Mouse (Mus musculus): ENCODE results near the gene Myrip. TPM values are rescaled to one million over a fixed set of nuclear protein-coding genes. Genes with fewer than 3 reads are reported as not detected.
"Not testable (repeated sequence)": the region's sequence is repeated elsewhere in the genome, so short reads cannot be mapped to it uniquely, and the experiment has no call there.

Gene Myrip
- polyA plus RNA-seq (2012; rRNA removed) = 1.1 and 1.3 TPM in 2 replicates

- 78% methylated on average over 1 of the region's 1 CpGs for whole genome bisulfite sequencing
- H3K4me3 ChIP-seq (ENCODE audit: insufficient read depth, low read depth, low read length) = not testable (repeated sequence)
Observed at GRCm38 (mm10) chr9:120301213-120301612, at the start of gene Myrip. Gene Myrip, plus strand, starts transcription at chr9:120301513.

GRCm38 (mm10) chr9:120259805-120260204, 41.5 kb upstream of the Myrip start:
- H3K4me3 ChIP-seq (ENCODE audit: insufficient read depth, low read depth, low read length) = no peak overlapping the region
- H3K4me1 ChIP-seq (ENCODE audit: control insufficient read depth, insufficient read depth, low read length) = no peaks in the 10 kb centered on the region
- H3K27me3 ChIP-seq (replicated peaks; ENCODE audit: control insufficient read depth, insufficient read depth, low read length) = no peaks in the 10 kb centered on the region
- TF ChIP-seq CTCF (conservative IDR thresholded peaks at IDR 0.05; ENCODE audit: insufficient read depth, insufficient read length, low read depth, low read length) = no peak
- no peak for TF ChIP-seq POLR2A (IDR thresholded peaks at IDR 0.05; ENCODE audit: low read depth, low read length)
- no peaks in the 10 kb centered on the region for H3K36me3 ChIP-seq (ENCODE audit: control insufficient read depth, insufficient read depth, low read length)
- WGBS = 65% methylated on average over 8 of the region's 8 CpGs
- DNase-seq = peak; percentile 48
- no peak overlapping the region for H3K27ac ChIP-seq (ENCODE audit: insufficient read depth, low read depth, low read length)

More at GRCm38 (mm10) chr9:120301213-120301612, at the start of gene Myrip:
- H3K4me1 ChIP-seq (ENCODE audit: control insufficient read depth, insufficient read depth, low read length); H3K27ac ChIP-seq (ENCODE audit: insufficient read depth, low read depth, low read length); H3K36me3 ChIP-seq (ENCODE audit: control insufficient read depth, insufficient read depth, low read length); H3K27me3 ChIP-seq (replicated peaks; ENCODE audit: control insufficient read depth, insufficient read depth, low read length); DNase-seq: not testable (repeated sequence)

- H3K27ac ChIP-seq (ENCODE audit: insufficient read depth, low read depth, low read length) = no peak overlapping the region
- 56% methylated on average over 5 of the region's 5 CpGs for WGBS
- no peak for TF ChIP-seq POLR2A (IDR thresholded peaks at IDR 0.05; ENCODE audit: low read depth, low read length)
- TF ChIP-seq CTCF (conservative IDR thresholded peaks at IDR 0.05; ENCODE audit: insufficient read depth, insufficient read length, low read depth, low read length) = no peak
- H3K36me3 ChIP-seq (ENCODE audit: control insufficient read depth, insufficient read depth, low read length) = no peaks in the 10 kb centered on the region
- no peaks in the 10 kb centered on the region for H3K4me1 ChIP-seq (ENCODE audit: control insufficient read depth, insufficient read depth, low read length)
- no peak overlapping the region for H3K4me3 ChIP-seq (ENCODE audit: insufficient read depth, low read depth, low read length)
- no peak for DNase-seq
- no peaks in the 10 kb centered on the region for H3K27me3 ChIP-seq (replicated peaks; ENCODE audit: control insufficient read depth, insufficient read depth, low read length)
Observed at GRCm38 (mm10) chr9:120263994-120264393, 37.3 kb upstream of the Myrip start.

- 43% methylated on average over 8 of the region's 8 CpGs for WGBS
- no peak for TF ChIP-seq POLR2A (IDR thresholded peaks at IDR 0.05; ENCODE audit: low read depth, low read length)
- no peak for TF ChIP-seq CTCF (conservative IDR thresholded peaks at IDR 0.05; ENCODE audit: insufficient read depth, insufficient read length, low read depth, low read length)
- no peaks in the 10 kb centered on the region for H3K4me1 ChIP-seq (ENCODE audit: control insufficient read depth, insufficient read depth, low read length)
- H3K4me3 ChIP-seq (ENCODE audit: insufficient read depth, low read depth, low read length) = no peak overlapping the region
- H3K36me3 ChIP-seq (ENCODE audit: control insufficient read depth, insufficient read depth, low read length) = no peaks in the 10 kb centered on the region
- peak; percentile 89 for DNase-seq
- H3K27me3 ChIP-seq (replicated peaks; ENCODE audit: control insufficient read depth, insufficient read depth, low read length) = no peaks in the 10 kb centered on the region
- H3K27ac ChIP-seq (ENCODE audit: insufficient read depth, low read depth, low read length) = peak overlapping the region; percentile 10; the same call in 1 of the 2 replicates
Observed at GRCm38 (mm10) chr9:120273083-120273482, 28.2 kb upstream of the Myrip start.

DNA sequence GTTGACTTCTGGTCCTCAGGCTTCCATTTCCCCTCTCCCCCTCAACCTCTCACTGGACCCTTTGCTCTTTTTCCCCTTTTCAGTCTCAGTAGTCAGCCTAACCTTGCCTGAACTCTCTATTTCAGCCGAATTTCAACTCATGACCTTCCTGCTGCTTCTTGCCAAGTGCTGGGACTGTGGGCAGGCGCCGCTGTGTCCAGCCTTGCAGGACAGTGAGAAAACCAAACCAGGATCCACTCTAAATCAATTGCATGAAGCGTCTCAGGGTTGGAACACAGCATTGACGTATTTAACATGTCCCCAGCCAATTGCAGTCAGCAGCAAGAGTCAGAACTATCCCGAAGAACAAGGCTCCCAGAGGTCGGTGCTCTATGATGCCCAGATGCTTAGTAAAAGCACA, 26.1 kb upstream of the Myrip start:
- WGBS = 50% methylated on average over 7 of the region's 7 CpGs
- H3K4me3 ChIP-seq (ENCODE audit: insufficient read depth, low read depth, low read length) = no peak overlapping the region
- H3K4me1 ChIP-seq (ENCODE audit: control insufficient read depth, insufficient read depth, low read length) = no peaks in the 10 kb centered on the region
- DNase-seq = peak; percentile 81
- no peaks in the 10 kb centered on the region for H3K27me3 ChIP-seq (replicated peaks; ENCODE audit: control insufficient read depth, insufficient read depth, low read length)
- TF ChIP-seq CTCF (conservative IDR thresholded peaks at IDR 0.05; ENCODE audit: insufficient read depth, insufficient read length, low read depth, low read length) (no peak), POLR2A (IDR thresholded peaks at IDR 0.05; ENCODE audit: low read depth, low read length) (no peak)
- H3K36me3 ChIP-seq (ENCODE audit: control insufficient read depth, insufficient read depth, low read length) = no peaks in the 10 kb centered on the region
- peak overlapping the region; percentile 1; the same call in 1 of the 2 replicates for H3K27ac ChIP-seq (ENCODE audit: insufficient read depth, low read depth, low read length)

- Histone ChIP-seq H3K27ac (ENCODE audit: insufficient read depth, low read depth, low read length) (no peak overlapping the region), H3K4me1 (ENCODE audit: control insufficient read depth, insufficient read depth, low read length) (no peaks in the 10 kb centered on the region), H3K27me3 (replicated peaks; ENCODE audit: control insufficient read depth, insufficient read depth, low read length) (no peaks in the 10 kb centered on the region), H3K4me3 (ENCODE audit: insufficient read depth, low read depth, low read length) (no peak overlapping the region), H3K36me3 (ENCODE audit: control insufficient read depth, insufficient read depth, low read length) (no peaks in the 10 kb centered on the region)
- WGBS = 87% methylated on average over 12 of the region's 12 CpGs
- DNase-seq = no peak
- TF ChIP-seq POLR2A (IDR thresholded peaks at IDR 0.05; ENCODE audit: low read depth, low read length) = no peak
- TF ChIP-seq CTCF (conservative IDR thresholded peaks at IDR 0.05; ENCODE audit: insufficient read depth, insufficient read length, low read depth, low read length) = no peak
Observed at GRCm38 (mm10) chr9:120281147-120281546, 20.2 kb upstream of the Myrip start.

- Histone ChIP-seq H3K36me3 (ENCODE audit: control insufficient read depth, insufficient read depth, low read length) (no peaks in the 10 kb centered on the region), H3K27ac (ENCODE audit: insufficient read depth, low read depth, low read length) (no peak overlapping the region), H3K27me3 (replicated peaks; ENCODE audit: control insufficient read depth, insufficient read depth, low read length) (no peaks in the 10 kb centered on the region), H3K4me1 (ENCODE audit: control insufficient read depth, insufficient read depth, low read length) (no peaks in the 10 kb centered on the region), H3K4me3 (ENCODE audit: insufficient read depth, low read depth, low read length) (no peak overlapping the region)
- no peak for DNase-seq
- 41% methylated on average over 9 of the region's 9 CpGs for WGBS
- no peak for TF ChIP-seq POLR2A (IDR thresholded peaks at IDR 0.05; ENCODE audit: low read depth, low read length)
- no peak for TF ChIP-seq CTCF (conservative IDR thresholded peaks at IDR 0.05; ENCODE audit: insufficient read depth, insufficient read length, low read depth, low read length)
Observed at GRCm38 (mm10) chr9:120282461-120283047, 18.8 kb upstream of the Myrip start.
